Mouse (Mus musculus) liver, embryonic 11.5 days (tissue): Measurements from ENCODE around the gene Rgcc. TPM values are rescaled to one million over a fixed set of nuclear protein-coding genes. Genes with fewer than 3 reads are reported as not detected.

ENCODE experiments used
- ATAC-seq: fragments of 200-750 bp; cut with Nextera tagmentation; replicated peaks from 2 replicates; pipeline ENCODE4 v1.8.0; 2017; ENCODE audit warnings: moderate number of reproducible peaks, mild to moderate bottlenecking, moderate TSS enrichment, moderate library complexity; ENCODE audit not compliant: low FRiP score
- DNase-seq: peaks from one replicate; pipeline ENCODE4 v3.0.0-alpha.2; 2017; ENCODE audit warnings: low spot score
- H3K27ac ChIP-seq: fragments of 300-500 bp; sonication (generic); 2 replicates; pipeline ENCODE4 v1.5.1; 2014; ENCODE audit warnings: mild to moderate bottlenecking, low read depth, low read length, control low read depth
- H3K27me3 ChIP-seq: fragments of 300-500 bp; sonication (generic); replicated peaks from 2 replicates; pipeline ENCODE4 v1.6.1; 2014; ENCODE audit warnings: low read length, mixed read lengths; ENCODE audit not compliant: control insufficient read depth, insufficient read depth
- H3K36me3 ChIP-seq: fragments of 300-500 bp; sonication (generic); 2 replicates; pipeline ENCODE4 v1.6.1; 2014; ENCODE audit warnings: mild to moderate bottlenecking, low read length, moderate library complexity, mixed read lengths; ENCODE audit not compliant: control insufficient read depth, insufficient read depth
- H3K4me1 ChIP-seq: fragments of 300-500 bp; sonication (generic); replicated peaks from 2 replicates; pipeline ENCODE4 v1.6.1; 2014; ENCODE audit warnings: low read length, mixed read lengths; ENCODE audit not compliant: control insufficient read depth, insufficient read depth
- H3K4me2 ChIP-seq: fragments of 300-500 bp; sonication (generic); 2 replicates; pipeline ENCODE4 v1.6.1; 2014; ENCODE audit warnings: mild to moderate bottlenecking, control low read depth, moderate library complexity
- H3K4me3 ChIP-seq: fragments of 300-500 bp; sonication (generic); 2 replicates; pipeline ENCODE4 v1.5.1; 2014; ENCODE audit warnings: low read depth, low read length, control low read depth
- H3K9ac ChIP-seq: fragments of 300-500 bp; sonication (generic); 2 replicates; pipeline ENCODE4 v1.6.1; 2014; ENCODE audit warnings: low read depth, low read length, control low read depth
- H3K9me3 ChIP-seq: fragments of 300-500 bp; sonication (generic); 2 replicates; pipeline ENCODE4 v1.6.1; 2016; ENCODE audit warnings: low read length, inconsistent platforms, mixed read lengths; ENCODE audit not compliant: control insufficient read depth
- WGBS: fragments of 180-500 bp; shearing (Covaris S2); extraction: QIAGEN DNeasy Blood & Tissue Kit; methylation state at CpG from one replicate; pipeline ENCODE4 v1.1.7; 2014; 5-methylcytosine and 5-hydroxymethylcytosine counted together
- polyA plus RNA-seq: library from polyadenylated mRNA; unstranded; fragments of >200 nt; fragmentation: Nextera tagmentation; extraction: Ambion mirVana; gene quantifications from 2 replicates; pipeline ENCODE4 v1.2.1, GENCODE M21; 2014

Gene Rgcc
- polyA plus RNA-seq, 1 experiment from 2014 or later, result 233 TPM

DNA sequence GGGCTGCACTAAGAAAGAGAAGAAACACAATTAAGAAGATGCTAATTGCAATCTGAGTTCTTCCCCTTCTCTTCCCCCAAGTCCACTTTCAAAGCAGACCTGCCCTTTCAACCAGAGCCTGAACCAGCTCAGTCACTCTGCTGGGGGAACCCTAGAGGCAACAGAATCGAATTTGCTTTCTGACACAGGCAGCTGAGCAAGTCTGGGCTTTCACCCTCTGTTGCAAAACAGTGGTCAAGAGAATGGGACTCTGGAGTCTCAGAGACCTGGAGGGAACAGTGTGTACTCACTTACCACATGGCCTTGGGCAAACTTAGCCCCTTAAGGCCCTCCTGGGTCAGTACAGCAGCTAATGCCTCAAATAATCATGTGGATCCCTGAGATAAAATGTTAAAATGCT, 34.1 kb downstream of the Rgcc start:
- no peaks in the 10 kb centered on the region for H3K36me3 ChIP-seq
- H3K9ac ChIP-seq, result no peak overlapping the region
- H3K4me3 ChIP-seq, result no peak overlapping the region
- H3K9me3 ChIP-seq, result no peaks in the 10 kb centered on the region
- H3K4me1 ChIP-seq, result no peaks in the 10 kb centered on the region
- ATAC-seq (no peak), DNase-seq (no peak)
- no peak overlapping the region for H3K27ac ChIP-seq
- no peaks in the 10 kb centered on the region for H3K27me3 ChIP-seq
- no peak overlapping the region for H3K4me2 ChIP-seq
- 64% methylated on average over 1 of the region's 1 CpGs for WGBS

DNA sequence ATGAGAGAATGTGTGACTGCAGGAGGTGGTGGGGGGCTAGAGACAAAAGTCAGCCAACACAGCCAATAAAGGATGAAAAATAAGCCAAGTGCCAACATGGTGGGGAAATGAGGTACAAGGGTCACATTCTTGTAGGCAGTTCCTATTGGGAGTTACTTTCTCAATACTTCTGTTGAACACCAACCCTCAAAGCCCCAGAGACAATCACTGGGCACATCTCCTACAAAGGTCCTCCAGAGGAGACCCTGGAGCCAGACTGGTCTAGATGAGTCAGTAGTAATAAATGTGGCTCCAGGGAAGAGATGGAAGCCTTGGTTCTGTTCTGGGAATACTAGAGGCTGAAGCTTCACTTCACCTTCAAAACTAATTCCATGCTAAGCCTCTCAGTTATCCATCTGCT, 35.0 kb downstream of the Rgcc start:
- H3K36me3 ChIP-seq, result no peaks in the 10 kb centered on the region
- H3K4me3 ChIP-seq, result no peak overlapping the region
- no peaks in the 10 kb centered on the region for H3K27me3 ChIP-seq
- no peak overlapping the region for H3K4me2 ChIP-seq
- ATAC-seq, result no peak
- H3K4me1 ChIP-seq, result no peaks in the 10 kb centered on the region
- DNase-seq, result no peak
- no peak overlapping the region for H3K9ac ChIP-seq
- no peak overlapping the region for H3K27ac ChIP-seq
- no peaks in the 10 kb centered on the region for H3K9me3 ChIP-seq

DNA sequence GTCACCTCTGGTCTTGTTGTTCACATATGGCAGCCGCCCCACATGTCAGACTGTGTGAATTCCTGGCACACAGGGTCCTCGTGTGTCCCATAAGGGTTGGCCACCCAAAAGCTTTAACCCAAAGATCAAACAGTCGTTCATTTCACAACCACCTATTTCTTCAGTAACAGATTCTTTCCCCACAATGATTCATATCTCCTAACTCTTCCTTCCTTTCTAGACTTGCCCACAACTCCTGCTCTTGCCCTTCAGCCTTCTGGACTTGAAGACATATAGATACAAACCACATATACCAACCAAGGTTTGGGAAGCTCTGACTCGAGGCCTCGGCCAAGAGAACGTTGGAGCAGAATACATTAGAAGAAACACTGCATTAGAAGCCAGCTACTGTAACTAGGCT, 35.7 kb downstream of the Rgcc start:
- Histone ChIP-seq H3K27me3 (no peaks in the 10 kb centered on the region), H3K27ac (no peak overlapping the region), H3K9ac (no peak overlapping the region), H3K4me3 (no peak overlapping the region), H3K4me2 (no peak overlapping the region), H3K4me1 (no peaks in the 10 kb centered on the region), H3K36me3 (no peaks in the 10 kb centered on the region), H3K9me3 (no peaks in the 10 kb centered on the region)
- no peak for ATAC-seq
- DNase-seq, result no peak
- 61% methylated on average over 6 of the region's 6 CpGs for WGBS

DNA sequence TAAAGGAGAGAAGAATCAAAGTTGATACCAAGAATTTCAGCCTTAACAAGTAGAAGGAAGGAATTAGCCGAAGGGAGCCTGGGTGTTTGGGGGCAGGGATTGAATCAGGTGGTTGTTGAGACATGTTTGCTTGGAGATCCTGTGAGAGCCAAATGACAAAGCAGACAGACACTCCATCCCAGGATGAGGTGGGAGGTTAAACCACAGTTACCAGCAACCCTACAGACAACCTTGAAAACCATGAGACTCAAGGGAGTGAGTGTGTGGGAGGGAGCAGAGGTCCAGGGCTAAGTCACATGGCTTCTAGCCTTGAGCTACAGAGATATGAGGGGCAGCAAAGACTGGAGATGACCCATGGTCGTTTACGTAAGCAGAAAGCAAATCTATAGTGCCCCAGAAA, 38.1 kb downstream of the Rgcc start:
- H3K27ac ChIP-seq, result no peak overlapping the region
- H3K9me3 ChIP-seq, result no peaks in the 10 kb centered on the region
- no peak for DNase-seq
- no peak overlapping the region for H3K4me3 ChIP-seq
- H3K27me3 ChIP-seq, result no peaks in the 10 kb centered on the region
- H3K4me2 ChIP-seq, result no peak overlapping the region
- ATAC-seq, result no peak
- H3K4me1 ChIP-seq, result no peaks in the 10 kb centered on the region
- H3K9ac ChIP-seq, result no peak overlapping the region
- 70% methylated on average over 3 of the region's 3 CpGs for WGBS
- no peaks in the 10 kb centered on the region for H3K36me3 ChIP-seq

DNA sequence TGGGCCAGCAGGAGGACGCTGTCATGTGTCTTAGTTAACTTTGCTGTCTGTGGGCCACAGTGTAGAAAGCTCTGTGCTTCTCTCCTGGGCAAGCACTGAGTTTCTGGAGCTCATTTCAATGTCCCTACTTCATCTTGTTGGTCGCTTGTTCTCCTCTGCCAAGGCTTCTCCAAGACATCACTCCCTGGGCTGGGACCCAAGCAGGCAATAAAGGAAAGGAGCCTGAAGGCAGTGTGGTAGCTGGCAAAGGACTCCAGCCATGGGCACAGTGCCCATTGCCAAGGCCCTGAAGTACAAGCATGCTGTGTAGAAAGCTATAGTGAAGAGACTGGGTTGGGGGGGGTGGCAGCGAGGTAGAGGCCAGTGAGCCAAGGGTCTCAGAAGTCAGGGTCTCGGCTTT, 38.8 kb downstream of the Rgcc start:
- 82% methylated on average over 4 of the region's 4 CpGs for WGBS
- Histone ChIP-seq H3K9me3 (no peaks in the 10 kb centered on the region), H3K4me2 (no peak overlapping the region)

DNA sequence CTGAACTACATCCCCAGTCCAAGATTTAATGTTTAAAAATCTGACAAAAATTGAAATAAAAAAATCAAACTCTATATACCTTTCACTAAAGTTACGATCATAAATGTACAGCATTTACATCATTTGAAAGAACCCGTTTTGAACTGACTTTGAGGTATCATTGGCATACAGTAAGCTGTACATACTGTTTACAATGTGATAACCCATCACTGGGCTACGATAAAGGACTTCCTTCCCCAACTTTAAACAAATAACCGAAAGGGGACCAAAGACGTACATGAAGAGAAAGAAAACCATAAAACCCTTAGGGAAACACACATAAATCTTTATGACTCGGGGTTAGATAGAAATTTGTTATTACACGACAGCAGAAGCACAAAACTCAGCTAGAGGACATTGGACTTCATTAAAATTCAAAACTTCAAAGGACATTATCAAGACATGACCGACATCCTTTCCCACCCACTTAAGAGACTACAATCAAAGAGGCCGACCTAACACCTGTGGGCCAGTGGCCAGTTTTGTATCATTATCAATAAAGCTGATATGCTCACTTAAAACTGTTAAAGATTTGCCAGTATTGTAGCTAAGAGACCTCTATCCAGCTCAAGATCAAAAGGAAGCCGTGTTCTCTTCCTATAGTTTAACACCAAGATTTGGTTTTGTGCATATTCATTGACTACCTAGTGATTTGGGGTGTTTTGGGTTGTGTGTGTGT, 42.2 kb downstream of the Rgcc start:
- H3K9ac ChIP-seq, result no peak overlapping the region
- no peak overlapping the region for H3K27ac ChIP-seq
- H3K4me3 ChIP-seq, result no peak overlapping the region
- H3K36me3 ChIP-seq, result no peaks in the 10 kb centered on the region
- H3K4me1 ChIP-seq, result no peaks in the 10 kb centered on the region
- WGBS, result 70% methylated on average over 10 of the region's 10 CpGs
- H3K27me3 ChIP-seq, result no peaks in the 10 kb centered on the region
- H3K9me3 ChIP-seq, result no peaks in the 10 kb centered on the region
- DNase-seq, result no peak
- H3K4me2 ChIP-seq, result no peak overlapping the region
- ATAC-seq, result no peak

More for the DNA sequence above, 38.8 kb downstream of the Rgcc start:
- Histone ChIP-seq H3K27me3 (no peaks in the 10 kb centered on the region), H3K4me1 (no peaks in the 10 kb centered on the region), H3K36me3 (no peaks in the 10 kb centered on the region), H3K4me3 (no peak overlapping the region), H3K9ac (no peak overlapping the region), H3K27ac (no peak overlapping the region)
- ATAC-seq (no peak), DNase-seq (no peak)

DNA sequence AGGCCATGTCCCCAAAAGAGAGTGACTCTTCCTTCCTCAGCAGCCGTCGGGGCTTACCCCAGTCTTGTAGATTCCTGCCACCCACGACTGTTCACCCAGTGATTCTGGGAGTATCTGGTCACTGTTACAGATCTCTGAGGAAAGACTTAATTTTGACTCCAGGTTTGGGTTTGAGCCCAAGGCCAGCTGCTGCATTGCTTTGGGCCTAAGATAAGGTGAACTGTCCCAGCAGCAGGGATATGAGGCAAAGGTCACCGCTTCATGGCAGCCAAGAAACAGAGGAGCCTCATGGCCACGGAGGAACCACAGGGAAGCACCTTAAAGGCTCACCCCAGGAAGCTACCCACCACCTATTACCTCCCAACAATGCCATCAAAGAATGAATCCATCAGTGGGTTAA, 44.8 kb downstream of the Rgcc start:
- no peaks in the 10 kb centered on the region for H3K36me3 ChIP-seq
- H3K4me2 ChIP-seq, result no peak overlapping the region
- H3K27ac ChIP-seq, result no peak overlapping the region
- no peaks in the 10 kb centered on the region for H3K4me1 ChIP-seq
- H3K9me3 ChIP-seq, result no peaks in the 10 kb centered on the region
- WGBS, result 74% methylated on average over 5 of the region's 5 CpGs
- ATAC-seq, result no peak
- no peaks in the 10 kb centered on the region for H3K27me3 ChIP-seq
- no peak overlapping the region for H3K9ac ChIP-seq
- DNase-seq, result no peak
- no peak overlapping the region for H3K4me3 ChIP-seq

DNA sequence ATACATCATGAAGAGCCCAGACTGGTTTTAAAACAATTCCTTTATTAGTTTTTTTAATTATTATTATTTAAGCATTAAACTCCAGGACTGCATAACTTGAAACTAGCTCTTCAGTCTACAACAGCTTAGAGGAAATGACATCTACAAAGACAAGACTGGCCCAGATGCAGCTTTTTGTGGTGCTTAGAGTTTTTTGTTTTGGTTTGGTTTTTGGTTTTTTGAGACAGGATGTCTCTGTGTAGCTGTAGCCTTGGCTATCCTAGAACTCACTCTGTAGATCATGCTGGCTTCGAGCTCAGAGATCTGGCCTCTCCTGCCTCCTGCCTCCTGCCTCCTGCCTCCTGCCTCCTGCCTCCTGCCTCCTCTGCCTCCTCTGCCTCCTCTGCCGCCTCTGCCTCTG, 45.7 kb downstream of the Rgcc start:
- Histone ChIP-seq H3K36me3 (no peaks in the 10 kb centered on the region), H3K27ac (no peak overlapping the region), H3K4me3 (no peak overlapping the region), H3K4me1 (no peaks in the 10 kb centered on the region), H3K9me3 (no peaks in the 10 kb centered on the region), H3K9ac (no peak overlapping the region), H3K4me2 (no peak overlapping the region), H3K27me3 (no peaks in the 10 kb centered on the region)
- ATAC-seq (no peak), DNase-seq (no peak)
- 87% methylated on average over 2 of the region's 2 CpGs for WGBS

DNA sequence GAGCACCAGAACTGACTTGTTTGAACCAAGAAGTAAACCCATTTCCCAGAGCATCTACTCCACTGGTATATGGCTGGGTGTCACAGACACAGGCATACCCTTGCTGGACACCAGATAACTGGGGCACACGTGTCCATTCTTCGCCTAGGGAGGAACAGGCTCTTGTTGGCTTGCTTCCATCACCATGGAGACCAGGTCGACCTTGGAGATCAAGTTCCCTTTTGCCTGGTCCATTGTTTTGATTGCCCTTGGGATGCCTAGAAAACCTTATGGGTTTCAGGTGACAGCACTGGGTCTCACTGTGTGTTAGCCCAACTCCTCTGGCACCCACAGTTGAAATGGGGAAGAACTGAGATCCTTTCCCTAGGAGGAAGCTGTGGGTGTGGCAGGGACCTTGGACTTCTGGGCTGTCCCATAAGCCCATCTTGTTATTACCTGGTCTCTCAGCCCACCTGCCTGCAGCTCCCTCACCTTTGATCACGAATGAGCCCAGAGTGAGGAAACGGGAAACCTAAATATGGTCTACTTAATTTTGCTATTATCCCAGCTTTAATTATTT, 49.6 kb downstream of the Rgcc start:
- Histone ChIP-seq H3K27me3 (no peaks in the 10 kb centered on the region), H3K9ac (no peak overlapping the region), H3K36me3 (no peaks in the 10 kb centered on the region), H3K27ac (no peak overlapping the region), H3K4me1 (no peaks in the 10 kb centered on the region), H3K9me3 (no peaks in the 10 kb centered on the region), H3K4me2 (no peak overlapping the region), H3K4me3 (no peak overlapping the region)
- WGBS, result 68% methylated on average over 5 of the region's 5 CpGs
- no peak for DNase-seq
- ATAC-seq, result no peak
